Mouse (Mus musculus) thymus, postnatal 4 days (tissue): ENCODE measurements around the gene Pif1.

Experiments
- DNase-seq: peaks from one replicate; pipeline ENCODE4 v3.0.0; 2021

The Pif1 gene

GRCm38 (mm10) chr9:65562081-65562506 is 24.9 kb upstream of the Pif1 start:
- DNase-seq = no peak

- no peak for DNase-seq
Observed at GRCm38 (mm10) chr9:65563073-65563472, 23.9 kb upstream of the Pif1 start.

- DNase-seq = no peak
Observed at GRCm38 (mm10) chr9:65564698-65565097, 22.3 kb upstream of the Pif1 start.

- DNase-seq = no peak
Observed at GRCm38 (mm10) chr9:65568787-65569186, 18.2 kb upstream of the Pif1 start.

GRCm38 (mm10) chr9:65569491-65569971 is 17.4 kb upstream of the Pif1 start:
- DNase-seq = no peak

- DNase-seq = no peak
Observed at GRCm38 (mm10) chr9:65572837-65573236, 14.1 kb upstream of the Pif1 start.

- DNase-seq = no peak
Observed at GRCm38 (mm10) chr9:65574513-65575392, 12.2 kb upstream of the Pif1 start.

- DNase-seq = no peak
Observed at GRCm38 (mm10) chr9:65575393-65576196, 11.4 kb upstream of the Pif1 start.

- no peak for DNase-seq
Observed at GRCm38 (mm10) chr9:65576861-65577510, 10.0 kb upstream of the Pif1 start.

- DNase-seq = no peak
Observed at GRCm38 (mm10) chr9:65577511-65578196, 9.3 kb upstream of the Pif1 start.

GRCm38 (mm10) chr9:65578801-65579249 is 8.1 kb upstream of the Pif1 start:
- DNase-seq = peak; percentile 41

GRCm38 (mm10) chr9:65579781-65580371 is 7.1 kb upstream of the Pif1 start, which contains the start of gene Plekho2:
TSS of gene Plekho2 (minus strand) at chr9:65580040.
- DNase-seq = peak; percentile 96

GRCm38 (mm10) chr9:65580401-65581256 is 6.3 kb upstream of the Pif1 start:
- DNase-seq = peak; percentile 89

- peak; percentile 66 for DNase-seq
Observed at GRCm38 (mm10) chr9:65583045-65583444, 3.9 kb upstream of the Pif1 start.

GRCm38 (mm10) chr9:65587270-65587572 is 261 bp downstream of the Pif1 start:
- DNase-seq = no peak

- DNase-seq = peak; percentile 69
Observed at GRCm38 (mm10) chr9:65587573-65588358, 806 bp downstream of the Pif1 start.

- DNase-seq = peak; percentile 31
Observed at GRCm38 (mm10) chr9:65589091-65589490, 2.1 kb downstream of the Pif1 start.

- DNase-seq = no peak
Observed at GRCm38 (mm10) chr9:65592721-65593120, 5.8 kb downstream of the Pif1 start.

GRCm38 (mm10) chr9:65593596-65593995 is 6.6 kb downstream of the Pif1 start:
- DNase-seq = no peak

GRCm38 (mm10) chr9:65598765-65599249 is 11.8 kb downstream of the Pif1 start:
- DNase-seq = peak; percentile 72
